In the genomic region with DNA sequence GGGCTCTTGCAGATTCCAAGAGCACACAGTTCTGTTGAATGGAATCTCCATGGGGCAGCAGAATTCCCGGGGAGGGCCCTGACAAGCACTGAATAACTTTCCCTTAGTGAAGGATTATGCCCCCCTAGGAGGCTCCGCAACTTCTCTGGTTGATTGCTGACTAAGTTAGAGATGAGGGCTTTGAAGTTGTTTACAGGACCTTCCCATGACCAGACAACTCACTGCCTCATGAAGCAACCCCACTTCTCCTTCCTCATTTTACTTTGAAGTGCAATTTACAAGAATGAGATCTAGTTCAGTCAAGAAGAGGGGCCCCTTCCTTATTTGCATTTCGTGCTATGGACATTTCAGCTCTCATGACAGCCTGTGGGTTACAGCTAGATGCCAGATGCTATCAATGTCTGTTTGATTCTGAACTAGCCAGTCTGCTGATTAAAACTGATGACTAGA, we compare ENCODE assay signal across 13 mouse cellular contexts. TPM values are rescaled to one million over a fixed set of nuclear protein-coding genes. Genes with fewer than 3 reads are reported as not detected.
DNase-seq lines count a peak whose midpoint lies in the region; ATAC-seq and TF ChIP-seq lines count a peak whose summit lies in the region.
"Had no signal": no experiment of that assay in that cellular context is flagged by ENCODE, and none has a peak within 500 bp of the region (broad histone marks: within the 10 kb centered on the region; RNA-seq: fewer than 3 reads in every experiment).

No protein-coding gene starts in this region.

- no peaks in the 10 kb centered on the region for H3K27me3 ChIP-seq in lung, postnatal 0 days (replicated peaks; ENCODE audit: insufficient read depth, low read length)
- H3K27me3 ChIP-seq in forebrain, embryonic 14.5 days (replicated peaks; ENCODE audit: control insufficient read depth, insufficient read depth, low read length): no peaks in the 10 kb centered on the region
- H3K27me3 ChIP-seq: embryonic facial prominence, embryonic 13.5 days had no signal

- TF ChIP-seq CTCF in lung, postnatal 0 days (IDR thresholded peaks at IDR 0.05): no peak

- no peak overlapping the region for H3K4me3 ChIP-seq in lung, postnatal 0 days (ENCODE audit: low read depth, low read length)
- no peak overlapping the region for H3K4me3 ChIP-seq in forebrain, embryonic 14.5 days (ENCODE audit: low read depth, low read length)
- H3K4me3 ChIP-seq: embryonic facial prominence, embryonic 13.5 days; neural tube, embryonic 15.5 days had no signal

- WGBS in lung, postnatal 0 days: 31% methylated on average over 3 of the region's 3 CpGs
- WGBS in forebrain, embryonic 14.5 days: 9% methylated on average over 3 of the region's 3 CpGs

- no peak for ATAC-seq in lung, postnatal 0 days
- ATAC-seq in forebrain, embryonic 14.5 days: peak; percentile 50; the same call in 1 of the 2 replicates

- no peaks in the 10 kb centered on the region for H3K9me3 ChIP-seq in lung, postnatal 0 days (ENCODE audit: low read length)
- H3K9me3 ChIP-seq in forebrain, embryonic 14.5 days (replicated peaks; ENCODE audit: control insufficient read depth, low read length): no peaks in the 10 kb centered on the region
- H3K9me3 ChIP-seq: embryonic facial prominence, embryonic 13.5 days; neural tube, embryonic 15.5 days had no signal

- H3K36me3 ChIP-seq in lung, postnatal 0 days (ENCODE audit: insufficient read depth, low read length): no peaks in the 10 kb centered on the region
- no peaks in the 10 kb centered on the region for H3K36me3 ChIP-seq in forebrain, embryonic 14.5 days (ENCODE audit: control insufficient read depth, insufficient read depth, low read length)
- H3K36me3 ChIP-seq: embryonic facial prominence, embryonic 13.5 days; neural tube, embryonic 15.5 days had no signal

- no peak overlapping the region for H3K27ac ChIP-seq in lung, postnatal 0 days (ENCODE audit: low read length)
- no peak overlapping the region for H3K27ac ChIP-seq in forebrain, embryonic 14.5 days (ENCODE audit: low read depth, low read length)
- H3K27ac ChIP-seq: embryonic facial prominence, embryonic 13.5 days; neural tube, embryonic 15.5 days had no signal

- H3K4me2 ChIP-seq in lung, postnatal 0 days (replicated peaks; ENCODE audit: low read depth, low read length): no peak overlapping the region
- no peak overlapping the region for H3K4me2 ChIP-seq in forebrain, embryonic 14.5 days (ENCODE audit: low read length)
- H3K4me2 ChIP-seq: embryonic facial prominence, embryonic 13.5 days; lung, embryonic 14.5 days; neural tube, embryonic 15.5 days had no signal

- H3K9ac ChIP-seq in lung, postnatal 0 days (replicated peaks; ENCODE audit: low read depth): no peak overlapping the region
- no peak overlapping the region for H3K9ac ChIP-seq in forebrain, embryonic 14.5 days (ENCODE audit: low read length)
- H3K9ac ChIP-seq: embryonic facial prominence, embryonic 13.5 days; lung, embryonic 14.5 days; neural tube, embryonic 15.5 days had no signal

- peaks cover 2% of the 10 kb centered on the region; the same call in 1 of the 2 replicates for H3K4me1 ChIP-seq in lung, postnatal 0 days (ENCODE audit: insufficient read depth, low read depth, low read length)
- peaks cover 5% of the 10 kb centered on the region for H3K4me1 ChIP-seq in forebrain, embryonic 14.5 days (ENCODE audit: control insufficient read depth, insufficient read depth, low read length)

- DNase-seq in cerebellum, adult 9-10 months: peak; percentile 11
- no peak for DNase-seq in cerebellum, adult 8-10 months
- DNase-seq in lung, postnatal 0 days (ENCODE audit: low spot score): peak; percentile 54
- no peak for DNase-seq in lung, postnatal 14 days
- no peak for DNase-seq in forebrain, embryonic 14.5 days (ENCODE audit: low spot score)
- peak; percentile 47 to 56 for DNase-seq in monocyte, adult 2 months (ENCODE audit: low read depth in 1 of 2, low spot score in 2 of 2)
- DNase-seq in layer of hippocampus, adult 9-11 months: no peak
- DNase-seq in kidney, adult 11 months: no peak
- DNase-seq: heart, postnatal 14 days; lung, embryonic 14.5 days had no signal

- no peak; the same call in 1 of the 2 replicates for TF ChIP-seq EP300 in lung, postnatal 0 days (IDR thresholded peaks at IDR 0.05)

RNA-seq across cellular contexts. Expression of gene Pla2g7, which starts 5.8 kb away (rescaled TPM):
- 13.9 and 15.8 TPM in 2 replicates for polyA plus RNA-seq in lung, postnatal 0 days (2015; fragmentation: Nextera tagmentation; extraction: Ambion mirVana)
- polyA plus RNA-seq in forebrain, embryonic 14.5 days (2014; fragmentation: Nextera tagmentation; extraction: Ambion mirVana): 4.0 and 7.3 TPM in 2 replicates

RNA-seq across cellular contexts. Expression of gene Ankrd66, which starts 30.2 kb away (rescaled TPM):
- polyA plus RNA-seq in lung, postnatal 0 days (2015; fragmentation: Nextera tagmentation; extraction: Ambion mirVana): 1.3 and 2.1 TPM in 2 replicates
- 0.34 and 0.45 TPM in 2 replicates for polyA plus RNA-seq in forebrain, embryonic 14.5 days (2014; fragmentation: Nextera tagmentation; extraction: Ambion mirVana)
- polyA plus RNA-seq: embryonic facial prominence, embryonic 13.5 days had no signal

RNA-seq across cellular contexts. Expression of gene Tdrd6, which starts 56.5 kb away (rescaled TPM):
- 0.01 TPM in 1 of 2 replicates, not detected in the other for polyA plus RNA-seq in lung, postnatal 0 days (2015; fragmentation: Nextera tagmentation; extraction: Ambion mirVana)
- polyA plus RNA-seq in forebrain, embryonic 14.5 days (2014; fragmentation: Nextera tagmentation; extraction: Ambion mirVana): 0.11 and 0.16 TPM in 2 replicates
- polyA plus RNA-seq: lung, embryonic 14.5 days; spleen, adult 2 months had no signal

Comparison
In these comparisons a context has a peak if more than half of its experiments do, and no peak if none do; other contexts are left out.
1. DNase-seq: peak in cerebellum, adult 9-10 months (single experiment), lung, postnatal 0 days (single experiment) and monocyte, adult 2 months (2 of 2); none in cerebellum, adult 8-10 months (single experiment), lung, postnatal 14 days (single experiment), forebrain, embryonic 14.5 days (single experiment), layer of hippocampus, adult 9-11 months (single experiment) and kidney, adult 11 months (single experiment).